Mouse (Mus musculus) adipocyte (in vitro differentiated cells): ENCODE data around the gene Lasp1.
"Not testable (repeated sequence)": the region's sequence is repeated elsewhere in the genome, so short reads cannot be mapped to it uniquely, and the experiment has no call there.

Experiments
- DNase-seq: peaks from one replicate; pipeline ENCODE4 v3.0.0-alpha.2; 2016; ENCODE audit warnings: low spot score

Lasp1 gene

GRCm38 (mm10) chr11:97829365-97829764, 30.6 kb downstream of the Lasp1 start:
- no peak for DNase-seq

- no peak for DNase-seq
Observed at GRCm38 (mm10) chr11:97829913-97830476, 31.2 kb downstream of the Lasp1 start.

DNA sequence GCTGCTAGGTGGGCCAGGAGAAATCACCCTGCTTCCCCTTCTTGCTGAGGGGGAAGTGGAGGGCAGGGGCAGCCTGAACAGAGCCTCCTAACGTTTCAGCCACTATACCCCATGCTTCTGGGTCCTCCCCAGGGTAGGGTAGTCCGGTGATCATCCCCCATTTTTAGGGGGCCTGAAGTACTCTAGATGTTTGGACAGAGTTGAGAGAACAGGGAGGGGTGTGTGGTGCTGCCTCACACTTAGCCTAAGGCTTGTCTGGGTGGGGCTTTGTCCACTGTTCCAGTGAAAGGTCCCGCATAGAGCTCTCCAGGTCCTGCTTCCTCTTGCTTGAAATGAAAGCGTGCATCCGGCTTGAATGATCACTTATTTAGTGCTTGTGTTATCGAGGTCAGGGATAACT, 31.7 kb downstream of the Lasp1 start:
- DNase-seq, result no peak

- DNase-seq, result no peak
Observed at GRCm38 (mm10) chr11:97832001-97832400, 33.2 kb downstream of the Lasp1 start.

GRCm38 (mm10) chr11:97833352-97833751, 34.6 kb downstream of the Lasp1 start:
- DNase-seq, result no peak

DNA sequence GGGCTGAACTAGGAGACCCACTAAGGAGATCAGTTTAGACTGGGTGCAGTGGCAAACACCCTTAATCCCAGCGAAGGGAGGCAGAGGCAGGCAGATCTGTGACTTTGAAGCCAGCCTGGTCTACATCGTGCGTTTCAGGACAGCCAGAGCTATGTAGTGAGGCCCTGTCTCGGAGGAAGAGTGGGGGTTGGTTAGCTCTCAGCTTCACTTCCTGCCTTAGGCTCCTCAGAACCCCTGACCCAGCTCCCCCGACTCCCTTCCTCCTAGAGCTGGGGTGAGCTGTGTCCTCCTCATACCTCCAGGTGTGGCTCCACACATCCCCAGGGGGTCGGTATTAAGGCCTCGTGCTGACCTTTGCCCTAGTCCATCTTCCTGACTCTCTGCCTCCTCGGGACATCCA, 37.7 kb downstream of the Lasp1 start:
- DNase-seq, result no peak

DNA sequence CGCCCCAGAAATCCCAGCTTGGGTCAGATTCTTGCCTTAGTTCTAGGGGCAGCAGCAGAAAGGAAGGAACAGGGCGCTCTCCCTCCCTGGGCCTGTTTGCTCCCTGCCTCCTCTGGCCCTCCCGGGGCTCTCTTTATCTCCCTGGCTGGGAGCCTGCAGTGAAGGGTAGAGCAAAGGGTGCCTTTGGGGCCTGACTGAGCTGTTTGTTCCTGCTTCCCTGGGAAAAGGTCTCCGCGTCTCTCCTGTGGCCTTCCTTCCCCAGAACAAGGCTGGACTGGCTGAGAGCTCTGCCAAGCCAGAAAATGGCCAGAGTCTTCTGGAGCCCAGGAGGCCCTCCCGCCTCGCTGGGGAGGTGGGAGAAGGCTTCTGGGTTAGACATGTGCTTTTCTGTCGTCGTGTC, 38.3 kb downstream of the Lasp1 start:
- DNase-seq, result peak; percentile 78

DNA sequence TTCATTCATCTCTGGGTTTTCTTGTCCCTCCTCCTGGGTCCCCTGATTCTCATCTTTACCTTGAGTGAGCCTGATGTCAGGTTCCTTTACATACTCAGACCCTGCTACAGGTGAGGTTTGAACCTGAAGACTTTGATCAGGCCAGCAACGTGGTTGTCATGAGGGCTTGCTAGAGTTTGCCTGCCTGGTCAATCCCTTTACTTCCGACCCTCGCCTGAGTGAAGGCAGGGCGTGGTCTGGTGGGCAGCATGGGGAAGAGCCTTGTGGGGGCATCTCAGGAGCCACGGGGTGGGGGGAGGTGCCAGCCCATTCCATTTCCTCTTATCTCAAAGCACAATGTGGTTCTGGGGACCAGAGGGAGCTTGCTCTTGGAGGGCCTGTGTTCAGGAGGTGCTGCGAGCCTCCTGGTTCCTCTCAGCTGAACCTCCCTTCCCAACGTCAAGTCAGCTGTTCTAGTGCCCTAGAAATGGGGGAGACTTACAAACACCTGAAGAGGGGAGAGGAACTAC, 38.9 kb downstream of the Lasp1 start:
- no peak for DNase-seq

DNA sequence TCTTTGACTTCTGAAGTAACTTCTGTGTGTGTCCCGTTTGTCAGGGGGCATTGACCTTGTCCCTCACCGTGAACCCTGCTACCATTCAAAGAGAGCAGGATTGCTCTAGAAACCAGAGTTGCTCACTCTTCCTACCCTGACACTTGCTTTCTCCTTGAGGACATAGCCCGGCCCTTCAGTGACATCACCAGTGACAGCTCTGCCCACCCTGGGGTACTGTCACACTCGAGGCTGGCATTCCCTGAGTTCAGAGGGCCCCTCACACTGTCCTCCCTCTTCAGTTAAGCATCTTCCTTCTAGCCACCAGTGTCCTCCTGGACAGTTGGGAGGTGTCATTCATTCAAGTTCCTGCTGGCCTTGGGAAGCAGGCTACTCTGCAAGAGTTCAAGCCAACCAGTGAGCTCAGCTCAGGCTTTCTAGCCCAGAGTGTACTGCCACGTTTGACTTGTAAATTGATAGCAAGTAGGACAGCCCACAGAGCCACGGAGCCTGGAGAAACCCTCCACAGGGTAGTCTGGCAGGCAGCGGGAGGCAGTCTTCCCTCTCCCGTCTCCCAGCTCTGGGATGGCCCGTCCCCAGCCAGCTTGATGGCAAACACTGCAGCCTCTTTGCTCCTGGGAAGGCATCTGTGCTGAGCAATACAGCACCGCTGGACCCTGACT, 40.1 kb downstream of the Lasp1 start:
- peak; percentile 66 for DNase-seq

DNA sequence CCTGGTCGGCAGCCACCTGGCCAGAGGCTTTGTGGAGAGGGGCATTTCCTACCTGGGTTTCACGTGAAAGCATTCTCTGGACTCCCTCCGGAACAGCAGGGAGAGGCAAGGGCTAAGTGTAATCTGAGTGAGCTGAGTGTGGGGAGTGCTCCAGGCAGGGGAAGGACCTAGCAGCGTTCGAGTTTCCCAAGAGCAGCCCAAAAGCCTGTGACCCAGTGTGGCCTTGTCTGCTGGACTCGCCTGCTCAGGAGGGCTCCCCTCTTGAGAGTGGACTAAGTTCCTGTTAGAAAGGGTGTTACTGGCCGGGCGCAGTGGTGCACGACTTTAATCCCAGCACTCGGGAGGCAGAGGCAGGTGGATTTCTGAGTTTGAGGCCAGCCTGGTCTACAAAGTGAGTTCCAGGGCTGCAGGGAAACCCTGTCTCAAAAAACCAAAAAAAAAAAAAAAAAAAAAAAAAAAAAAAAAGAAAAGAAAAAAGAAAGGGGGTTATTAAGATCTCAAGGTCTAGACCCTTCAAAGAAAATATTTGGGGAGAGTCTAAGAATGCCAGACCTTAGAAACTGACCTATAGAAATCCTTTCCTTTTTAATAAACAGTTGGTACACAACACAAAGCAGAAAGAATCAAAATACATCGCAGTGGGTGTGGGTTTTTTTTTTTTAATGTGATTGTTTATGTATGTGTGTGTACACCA, 40.8 kb downstream of the Lasp1 start:
- DNase-seq, result peak; percentile 51

GRCm38 (mm10) chr11:97840135-97840490, 41.3 kb downstream of the Lasp1 start:
- DNase-seq, result no peak

GRCm38 (mm10) chr11:97840539-97840954, 41.7 kb downstream of the Lasp1 start, which contains the start of gene B230217C12Rik:
B230217C12Rik (plus strand) TSS chr11:97840780.
- peak; percentile 68 for DNase-seq

- DNase-seq, result peak; percentile 78
Observed at GRCm38 (mm10) chr11:97840991-97841661, 42.3 kb downstream of the Lasp1 start.

GRCm38 (mm10) chr11:97842001-97842400, 43.2 kb downstream of the Lasp1 start:
- no peak for DNase-seq

DNA sequence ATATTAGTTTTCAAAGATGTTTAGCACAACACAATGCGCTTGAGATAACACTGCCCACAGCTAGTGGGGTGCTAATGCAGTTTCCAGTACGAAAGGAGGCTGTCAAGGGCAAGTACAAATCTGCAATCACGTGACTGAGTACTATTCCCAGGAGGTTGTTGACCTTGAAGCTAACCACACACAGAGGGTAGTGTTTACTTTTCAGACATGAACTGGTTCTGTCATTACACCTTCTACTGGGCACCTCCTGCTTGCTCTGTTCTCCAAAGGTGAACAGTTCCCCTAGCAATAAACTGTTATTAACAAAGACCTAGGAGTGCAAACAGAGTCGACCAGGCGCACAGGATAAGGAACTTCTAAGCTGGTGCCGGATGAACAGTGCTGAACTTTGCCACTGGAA, 51.6 kb downstream of the Lasp1 start:
- no peak for DNase-seq

GRCm38 (mm10) chr11:97851601-97852000, 52.8 kb downstream of the Lasp1 start:
- DNase-seq, result no peak

GRCm38 (mm10) chr11:97855473-97855872, 56.7 kb downstream of the Lasp1 start:
- DNase-seq, result no peak

DNA sequence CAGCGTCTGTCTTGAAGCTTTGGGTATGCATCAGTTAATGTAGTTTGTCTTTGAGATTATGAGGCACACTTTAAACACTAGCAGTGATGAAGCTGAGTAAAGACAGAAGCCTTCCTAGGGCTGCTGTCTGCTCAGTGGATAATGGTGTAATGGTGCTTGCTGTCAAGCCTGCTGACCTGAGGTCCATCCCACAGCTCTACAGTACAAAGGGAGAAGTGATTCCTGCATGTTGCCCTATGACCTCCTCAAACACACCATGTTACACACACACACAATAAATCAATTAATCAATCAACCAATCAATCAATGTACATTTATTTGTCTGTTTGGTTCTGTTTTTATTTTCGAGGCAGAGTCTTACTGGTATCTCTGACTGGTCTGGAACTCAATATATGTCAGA, 63.3 kb downstream of the Lasp1 start:
- DNase-seq, result no peak

DNA sequence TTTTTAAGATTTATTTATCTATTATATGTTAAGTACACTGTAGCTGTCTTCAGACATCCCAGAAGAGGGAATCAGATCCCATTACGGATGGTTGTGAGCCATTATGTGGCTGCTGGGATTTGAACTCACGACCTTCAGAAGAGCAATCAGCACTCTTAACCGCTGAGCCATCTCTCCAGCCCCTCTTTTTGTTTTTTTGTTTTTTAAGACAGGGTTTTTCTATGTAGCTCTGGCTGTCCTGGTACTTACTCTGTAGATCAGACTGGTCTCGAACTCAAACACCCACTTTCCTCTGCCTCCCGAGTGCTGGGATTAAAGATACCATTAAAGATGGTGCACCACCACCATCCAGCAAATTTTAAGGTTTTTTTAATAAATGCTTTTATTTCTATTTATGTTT, 66.6 kb downstream of the Lasp1 start:
- DNase-seq, result no peak

DNA sequence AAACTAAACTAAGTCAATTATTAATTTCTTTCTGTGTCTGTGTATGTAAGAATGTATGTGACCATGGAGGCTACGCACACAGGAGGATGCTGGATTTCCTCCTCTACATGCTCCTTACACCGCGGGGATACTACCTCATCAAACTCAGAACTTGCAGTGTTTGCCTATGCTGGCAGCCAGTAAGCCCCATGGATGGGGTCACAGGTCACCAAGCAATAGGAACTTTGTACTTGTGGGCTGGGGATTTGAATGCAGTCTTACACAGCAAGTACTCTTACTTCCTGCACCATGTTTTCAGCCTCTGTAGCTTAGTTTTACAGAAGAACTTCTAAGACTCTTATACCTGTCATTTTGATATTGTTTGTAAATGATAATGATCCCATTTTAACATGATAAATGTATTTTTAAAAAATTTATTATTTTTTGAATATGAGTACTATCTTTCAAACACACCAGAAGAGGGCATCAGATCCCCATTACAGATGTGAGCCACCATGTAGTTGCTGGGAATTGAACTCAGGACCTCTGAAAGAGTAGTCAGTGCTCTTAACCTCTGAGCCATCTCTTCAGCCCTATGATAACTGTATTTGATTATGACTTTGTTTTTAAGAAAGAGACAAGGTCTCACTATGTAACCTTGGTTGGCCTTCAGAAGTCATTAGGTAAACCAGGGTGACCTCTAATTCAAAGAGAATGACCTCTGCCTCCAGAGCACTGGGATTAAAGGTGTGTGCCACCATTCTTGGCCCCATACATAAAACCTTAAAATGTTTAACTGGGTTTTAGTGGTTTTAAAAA, 67.5 kb downstream of the Lasp1 start:
- peak; percentile 15 for DNase-seq

DNA sequence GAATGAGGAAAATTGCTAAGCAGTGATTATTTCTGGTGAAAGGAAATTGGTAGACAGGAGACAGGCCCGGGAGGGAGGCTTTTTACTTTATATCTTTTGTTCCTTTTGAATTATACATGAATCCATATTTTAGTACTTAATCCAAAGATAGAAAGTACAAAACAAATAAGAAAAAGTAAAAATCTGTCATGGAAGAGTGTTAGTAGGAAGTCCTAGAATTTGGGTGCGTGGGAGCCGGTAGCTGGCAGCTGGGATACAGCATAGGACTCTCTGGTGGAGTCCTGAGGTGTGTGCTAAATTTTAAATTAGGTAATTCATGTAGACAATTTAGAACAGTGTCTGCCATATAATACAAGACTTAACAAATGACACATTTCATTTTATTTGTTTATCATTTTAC, 68.8 kb downstream of the Lasp1 start:
- DNase-seq, result no peak

DNA sequence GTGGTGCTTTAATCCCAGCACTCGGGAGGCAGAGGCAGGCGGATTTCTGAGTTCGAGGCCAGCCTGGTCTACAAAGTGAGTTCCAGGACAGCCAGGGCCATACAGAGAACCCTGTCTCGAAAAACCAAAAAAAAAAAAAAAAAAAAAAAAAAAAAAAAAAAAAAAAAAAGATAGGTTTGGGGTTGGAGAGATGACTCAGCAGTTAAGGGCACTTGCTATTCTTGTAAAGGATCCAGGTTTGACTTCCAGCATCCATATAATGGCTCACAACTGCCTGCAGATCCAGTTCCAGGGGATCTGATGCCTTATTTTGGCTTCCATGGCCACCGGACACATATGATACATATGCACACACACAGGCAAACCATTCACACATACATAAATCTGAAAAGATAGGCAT, 73.6 kb downstream of the Lasp1 start:
- not testable (repeated sequence) for DNase-seq
